Mouse (Mus musculus): Measurements from ENCODE around the gene Fbxl14.
A peak's percentile ranks its signal among the peaks of the same experiment; 100 is the strongest.

Fbxl14 gene

GRCm38 (mm10) chr6:119470777-119471176, 8.7 kb upstream of the Fbxl14 start:
- no peak for DNase-seq (ENCODE audit: low spot score in 2 of 2)

GRCm38 (mm10) chr6:119472135-119472534, 7.3 kb upstream of the Fbxl14 start:
- DNase-seq (ENCODE audit: low spot score in 2 of 2) = peak; percentile 57 to 80

- DNase-seq (ENCODE audit: low spot score in 2 of 2) = no peak
Observed at GRCm38 (mm10) chr6:119472705-119473104, 6.8 kb upstream of the Fbxl14 start.

GRCm38 (mm10) chr6:119473446-119473845, 6.0 kb upstream of the Fbxl14 start:
- no peak for DNase-seq (ENCODE audit: low spot score in 2 of 2)

GRCm38 (mm10) chr6:119473992-119474391, 5.5 kb upstream of the Fbxl14 start:
- DNase-seq (ENCODE audit: low spot score in 2 of 2) = no peak

- DNase-seq (ENCODE audit: low spot score in 2 of 2) = no peak
Observed at GRCm38 (mm10) chr6:119475988-119476387, 3.5 kb upstream of the Fbxl14 start.

- DNase-seq (ENCODE audit: low spot score in 2 of 2) = no peak
Observed at GRCm38 (mm10) chr6:119477686-119478310, 1.7 kb upstream of the Fbxl14 start.

GRCm38 (mm10) chr6:119478560-119479342, 717 bp upstream of the Fbxl14 start:
- peak; percentile 88 for DNase-seq (ENCODE audit: low spot score in 2 of 2)

GRCm38 (mm10) chr6:119479876-119480705, 623 bp downstream of the Fbxl14 start:
- peak; percentile 72 to 73 for DNase-seq (ENCODE audit: low spot score in 2 of 2)

GRCm38 (mm10) chr6:119480706-119481331, 1.4 kb downstream of the Fbxl14 start:
- DNase-seq (ENCODE audit: low spot score in 2 of 2) = peak; percentile 40 to 54

GRCm38 (mm10) chr6:119481741-119482390, 2.4 kb downstream of the Fbxl14 start:
- DNase-seq (ENCODE audit: low spot score in 2 of 2) = peak in 1 of 2 experiments; percentile 41

- DNase-seq (ENCODE audit: low spot score in 2 of 2) = peak in 1 of 2 experiments; percentile 30
Observed at GRCm38 (mm10) chr6:119482958-119483600, 3.6 kb downstream of the Fbxl14 start.

GRCm38 (mm10) chr6:119485486-119485885, 6.0 kb downstream of the Fbxl14 start:
- no peak for DNase-seq (ENCODE audit: low spot score in 2 of 2)

GRCm38 (mm10) chr6:119486381-119487084, 7.1 kb downstream of the Fbxl14 start:
- DNase-seq (ENCODE audit: low spot score in 2 of 2) = no peak

- DNase-seq (ENCODE audit: low spot score in 2 of 2) = no peak
Observed at GRCm38 (mm10) chr6:119487085-119487458, 7.6 kb downstream of the Fbxl14 start.

GRCm38 (mm10) chr6:119487619-119488018, 8.2 kb downstream of the Fbxl14 start:
- no peak for DNase-seq (ENCODE audit: low spot score in 2 of 2)

GRCm38 (mm10) chr6:119489765-119490164, 10.3 kb downstream of the Fbxl14 start:
- peak in 1 of 2 experiments; percentile 47 for DNase-seq (ENCODE audit: low spot score in 2 of 2)

GRCm38 (mm10) chr6:119490549-119490948, 11.1 kb downstream of the Fbxl14 start:
- DNase-seq (ENCODE audit: low spot score in 2 of 2) = no peak

GRCm38 (mm10) chr6:119491006-119491405, 11.5 kb downstream of the Fbxl14 start:
- no peak for DNase-seq (ENCODE audit: low spot score in 2 of 2)

GRCm38 (mm10) chr6:119491997-119492629, 12.6 kb downstream of the Fbxl14 start:
- DNase-seq (ENCODE audit: low spot score in 2 of 2) = no peak

Data from spleen, postnatal 10 days (tissue).